Mouse (Mus musculus): ENCODE results near the gene Serpina10. TPM values are rescaled to one million over a fixed set of nuclear protein-coding genes. Genes with fewer than 3 reads are reported as not detected.

Gene Serpina10
- not detected for total RNA-seq (2023)

GRCm38 (mm10) chr12:103631203-103631612, at the start of gene Serpina10:
Serpina10 (minus strand) TSS chr12:103631444.

DNA sequence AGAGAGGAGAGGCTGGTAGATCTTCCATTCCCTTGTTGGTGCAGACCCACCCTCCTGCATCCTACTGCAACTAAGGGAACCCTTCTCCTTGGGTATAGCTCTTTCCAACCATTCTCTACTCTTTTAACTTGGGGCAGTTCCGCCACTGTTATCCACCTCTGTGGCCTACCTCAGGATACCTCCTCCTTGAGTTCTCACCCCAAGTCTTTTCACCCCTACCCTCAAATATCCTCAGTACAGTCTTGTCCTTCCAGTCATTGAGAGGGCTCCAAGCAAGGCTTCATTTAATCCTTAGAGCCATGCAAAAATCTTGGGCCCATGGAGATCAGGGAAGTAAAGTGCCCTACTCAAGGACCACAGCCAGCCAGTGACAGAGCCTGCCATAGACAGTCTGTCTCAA, 44.8 kb upstream of the Serpina10 start, which contains the start of gene Serpina16:
Serpina16 (minus strand) TSS at position 101 of the 400 bp plus-strand sequence.

GRCm38 (mm10) chr12:103656848-103657626, 25.8 kb upstream of the Serpina10 start, which contains the start of gene Serpina6:
Serpina6 (minus strand) TSS chr12:103657212.

Other genes with a start within 250 kb of the Serpina10 start
- gene Otub2, start 242.8 kb downstream of the Serpina10 start, total RNA-seq (2023): 1 to 10 TPM; 1.7 to 2.1 TPM
- 10 to 100 TPM; 10.1 to 17.3 TPM for gene 9330161L09Rik, start 223.6 kb downstream of the Serpina10 start, total RNA-seq (2023)
- gene Ddx24, start 205.6 kb downstream of the Serpina10 start, total RNA-seq (2023): 100 to 1,000 TPM; 210 to 220 TPM
- 100 to 1,000 TPM; 181 to 182 TPM for gene Ifi27, start 197.2 kb downstream of the Serpina10 start, total RNA-seq (2023)
- 100 to 1,000 TPM; 221 to 302 TPM for gene Ifi27l2a, start 187.8 kb downstream of the Serpina10 start, total RNA-seq (2023)
- gene Ifi27l2b, start 174.2 kb downstream of the Serpina10 start, total RNA-seq (2023): not detected
- gene Ppp4r4, start 99.2 kb downstream of the Serpina10 start, total RNA-seq (2023): under 1 TPM in 1 of 2 experiments, not detected in 1; 0.32 TPM
- not detected for gene Serpina6, start 25.8 kb upstream of the Serpina10 start, total RNA-seq (2023)
- not detected for gene Serpina16, start 44.7 kb upstream of the Serpina10 start, total RNA-seq (2023)
- not detected for gene Serpina1f, start 64.1 kb upstream of the Serpina10 start, total RNA-seq (2023)
- gene Serpina1d, start 142.1 kb upstream of the Serpina10 start, total RNA-seq (2023): not detected
- not detected for gene Serpina1b, start 198.9 kb upstream of the Serpina10 start, total RNA-seq (2023)
- not detected for gene Serpina1a, start 232.1 kb upstream of the Serpina10 start, total RNA-seq (2023)

All from T-cell, adult 66 days (primary cell).